Mouse (Mus musculus): ENCODE results near the gene Uqcrh. TPM values are rescaled to one million over a fixed set of nuclear protein-coding genes. Genes with fewer than 3 reads are reported as not detected.

Gene Uqcrh
- 423 and 473 TPM in 2 replicates for polyA plus RNA-seq (2015; fragmentation: Nextera tagmentation; extraction: Ambion mirVana)

DNA sequence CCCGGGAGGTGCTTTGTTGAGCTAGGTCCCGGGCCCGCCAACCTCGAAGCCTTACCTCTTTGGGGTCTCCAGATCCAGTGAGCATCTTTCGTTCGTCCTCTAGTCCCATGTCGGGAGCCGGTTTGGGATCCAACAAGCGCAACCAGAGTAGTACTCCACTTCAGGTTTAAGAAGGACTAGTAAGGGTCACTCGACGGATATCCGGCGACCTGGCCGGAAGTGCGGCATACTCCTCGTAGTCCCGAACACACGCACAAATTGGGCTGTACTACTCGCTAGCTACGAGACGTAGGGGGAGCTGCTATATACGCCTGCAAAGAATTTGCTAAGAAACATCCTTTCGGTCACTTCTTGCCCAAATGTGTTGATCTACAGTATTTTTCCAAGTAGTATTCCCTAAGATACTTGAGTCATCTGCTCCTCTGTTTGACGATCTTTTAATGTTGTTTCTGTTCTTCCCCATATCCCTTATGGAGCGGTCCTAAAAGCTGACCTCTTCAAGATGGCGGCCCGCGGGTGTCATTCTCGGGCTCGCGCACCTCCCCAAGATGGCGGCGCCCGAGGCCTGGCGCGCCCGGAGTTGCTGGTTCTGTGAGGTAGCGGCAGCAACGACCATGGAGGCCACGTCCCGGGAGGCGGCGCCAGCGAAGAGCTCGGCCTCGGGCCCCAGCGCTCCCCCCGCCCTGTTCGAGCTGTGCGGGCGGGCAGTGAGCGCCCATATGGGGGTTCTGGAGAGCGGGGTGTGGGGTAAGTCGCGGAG lies at the start of gene Uqcrh, which contains the start of gene Lrrc41:
Uqcrh (minus strand) TSS at position 211 of the 760 bp plus-strand sequence.
Lrrc41 (plus strand) TSS at position 409 of the 760 bp plus-strand sequence.
- Histone ChIP-seq H3K36me3 (peaks cover 7% of the 10 kb centered on the region; the same call in 1 of the 2 replicates), H3K4me3 (peak within 1 kb of the TSS; percentile 96), H3K9ac (replicated peaks) (peak within 1 kb of the TSS; percentile 98), H3K27me3 (no peaks in the 10 kb centered on the region), H3K4me1 (peaks cover 35% of the 10 kb centered on the region), H3K27ac (replicated peaks) (peak within 1 kb of the TSS; percentile 96), H3K4me2 (replicated peaks) (peak within 1 kb of the TSS; percentile 74), H3K9me3 (no peaks in the 10 kb centered on the region)
- under 1% methylated on average over 54 of the region's 55 CpGs for WGBS
- ATAC-seq (replicated peaks), result peak; percentile 94

- Histone ChIP-seq H3K27me3 (no peaks in the 10 kb centered on the region), H3K4me2 (replicated peaks) (peak within 1 kb of the TSS; percentile 59), H3K27ac (replicated peaks) (peak within 1 kb of the TSS; percentile 76), H3K36me3 (0 out of 2 replicates have a peak, but pooled peaks cover under 1% of the 10 kb centered on the region), H3K4me1 (peaks cover 24% of the 10 kb centered on the region), H3K9me3 (no peaks in the 10 kb centered on the region), H3K9ac (replicated peaks) (peak within 1 kb of the TSS; percentile 60), H3K4me3 (peak within 1 kb of the TSS; percentile 71)
- WGBS, result 2% methylated on average over 24 of the region's 24 CpGs
- ATAC-seq (replicated peaks), result peak; percentile 98
Observed at GRCm38 (mm10) chr4:116123602-116124519, 49.0 kb upstream of the Uqcrh start, which contains the start of the genes Rad54l and Pomgnt1. TSS of gene Rad54l (minus strand) at chr4:116123690. TSS of gene Pomgnt1 (plus strand) at chr4:116123840.

DNA sequence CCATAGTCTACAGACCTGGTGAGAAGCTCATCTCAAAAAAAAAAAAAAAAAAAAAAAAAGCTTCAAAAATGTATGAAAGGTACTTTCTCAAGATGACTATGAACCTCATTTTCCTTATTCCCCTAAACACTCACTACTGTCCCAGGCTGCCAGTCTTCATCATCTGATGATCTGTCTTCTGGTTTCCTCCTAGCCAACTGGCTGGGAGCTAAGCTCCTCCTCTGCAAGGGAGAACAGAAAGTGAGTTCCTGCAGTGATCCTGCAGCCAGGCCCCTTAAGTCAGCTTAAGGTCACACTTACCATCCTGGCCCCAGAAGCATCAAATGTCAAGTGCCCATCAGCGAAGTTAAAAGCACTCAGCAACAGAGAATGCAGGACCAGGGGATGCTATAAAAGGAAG lies 47.9 kb upstream of the Uqcrh start:
- Histone ChIP-seq H3K9me3 (no peaks in the 10 kb centered on the region), H3K27ac (replicated peaks) (no peak overlapping the region), H3K4me1 (peaks cover 24% of the 10 kb centered on the region), H3K4me3 (peak overlapping the region; percentile 71), H3K9ac (replicated peaks) (peak overlapping the region; percentile 60), H3K27me3 (no peaks in the 10 kb centered on the region), H3K4me2 (replicated peaks) (peak overlapping the region; percentile 59), H3K36me3 (0 out of 2 replicates have a peak, but pooled peaks cover 3% of the 10 kb centered on the region)
- no peak for ATAC-seq (replicated peaks)
- WGBS, result 3% methylated on average over 1 of the region's 1 CpGs

GRCm38 (mm10) chr4:116111486-116111885 lies 36.6 kb upstream of the Uqcrh start:
- no peak overlapping the region for H3K4me2 ChIP-seq (replicated peaks)
- no peak overlapping the region for H3K4me3 ChIP-seq
- WGBS, result 38% methylated on average over 2 of the region's 2 CpGs
- no peak overlapping the region for H3K27ac ChIP-seq (replicated peaks)
- H3K9ac ChIP-seq (replicated peaks), result no peak overlapping the region
- H3K36me3 ChIP-seq, result 0 out of 2 replicates have a peak, but pooled peaks cover 5% of the 10 kb centered on the region
- ATAC-seq (replicated peaks), result no peak
- H3K27me3 ChIP-seq, result no peaks in the 10 kb centered on the region
- H3K9me3 ChIP-seq, result no peaks in the 10 kb centered on the region
- H3K4me1 ChIP-seq, result no peaks in the 10 kb centered on the region

GRCm38 (mm10) chr4:116110695-116111094 lies 35.8 kb upstream of the Uqcrh start:
- Histone ChIP-seq H3K9me3 (no peaks in the 10 kb centered on the region), H3K4me1 (no peaks in the 10 kb centered on the region), H3K9ac (replicated peaks) (no peak overlapping the region), H3K4me2 (replicated peaks) (no peak overlapping the region), H3K4me3 (no peak overlapping the region), H3K27me3 (no peaks in the 10 kb centered on the region), H3K36me3 (0 out of 2 replicates have a peak, but pooled peaks cover 5% of the 10 kb centered on the region), H3K27ac (replicated peaks) (no peak overlapping the region)
- 97% methylated on average over 6 of the region's 6 CpGs for WGBS
- no peak for ATAC-seq (replicated peaks)

- Histone ChIP-seq H3K36me3 (peaks cover 15% of the 10 kb centered on the region), H3K9ac (replicated peaks) (no peak overlapping the region), H3K4me2 (replicated peaks) (no peak overlapping the region), H3K4me1 (no peaks in the 10 kb centered on the region), H3K9me3 (no peaks in the 10 kb centered on the region), H3K4me3 (no peak overlapping the region), H3K27ac (replicated peaks) (no peak overlapping the region), H3K27me3 (no peaks in the 10 kb centered on the region)
- ATAC-seq (replicated peaks), result no peak
- WGBS, result 98% methylated on average over 5 of the region's 5 CpGs
Observed at GRCm38 (mm10) chr4:116105278-116105677, 30.4 kb upstream of the Uqcrh start.

- Histone ChIP-seq H3K9ac (replicated peaks) (no peak overlapping the region), H3K4me2 (replicated peaks) (no peak overlapping the region), H3K36me3 (peaks cover 54% of the 10 kb centered on the region), H3K27me3 (no peaks in the 10 kb centered on the region), H3K4me3 (no peak overlapping the region), H3K4me1 (no peaks in the 10 kb centered on the region), H3K9me3 (no peaks in the 10 kb centered on the region), H3K27ac (replicated peaks) (no peak overlapping the region)
- WGBS, result 93% methylated on average over 7 of the region's 7 CpGs
- ATAC-seq (replicated peaks), result no peak
Observed at GRCm38 (mm10) chr4:116100959-116101358, 26.1 kb upstream of the Uqcrh start.

DNA sequence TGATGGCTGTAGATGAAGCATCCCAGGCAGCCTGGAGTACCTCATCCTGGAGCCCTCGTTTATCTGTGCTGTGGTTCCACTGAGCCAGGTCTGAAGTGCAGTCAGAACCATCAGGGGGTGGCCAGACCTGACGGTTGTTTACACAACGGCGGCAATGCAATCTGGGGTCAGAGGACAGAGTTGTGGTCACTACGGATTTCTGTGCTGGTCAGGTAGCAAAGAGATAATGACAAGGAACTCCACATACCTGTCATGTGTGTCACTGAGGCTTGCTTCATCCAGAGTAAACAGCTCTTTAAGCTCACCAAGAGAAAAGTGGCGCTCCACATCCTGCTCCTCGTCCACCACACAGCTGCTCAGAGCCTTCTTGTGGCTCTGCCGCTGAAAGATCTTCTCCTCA lies 22.3 kb upstream of the Uqcrh start:
- no peak for ATAC-seq (replicated peaks)
- H3K9ac ChIP-seq (replicated peaks), result no peak overlapping the region
- WGBS, result 93% methylated on average over 8 of the region's 8 CpGs
- H3K27ac ChIP-seq (replicated peaks), result no peak overlapping the region
- peaks cover 90% of the 10 kb centered on the region for H3K36me3 ChIP-seq
- no peak overlapping the region for H3K4me3 ChIP-seq
- no peaks in the 10 kb centered on the region for H3K9me3 ChIP-seq
- H3K27me3 ChIP-seq, result no peaks in the 10 kb centered on the region
- no peak overlapping the region for H3K4me2 ChIP-seq (replicated peaks)
- H3K4me1 ChIP-seq, result no peaks in the 10 kb centered on the region

DNA sequence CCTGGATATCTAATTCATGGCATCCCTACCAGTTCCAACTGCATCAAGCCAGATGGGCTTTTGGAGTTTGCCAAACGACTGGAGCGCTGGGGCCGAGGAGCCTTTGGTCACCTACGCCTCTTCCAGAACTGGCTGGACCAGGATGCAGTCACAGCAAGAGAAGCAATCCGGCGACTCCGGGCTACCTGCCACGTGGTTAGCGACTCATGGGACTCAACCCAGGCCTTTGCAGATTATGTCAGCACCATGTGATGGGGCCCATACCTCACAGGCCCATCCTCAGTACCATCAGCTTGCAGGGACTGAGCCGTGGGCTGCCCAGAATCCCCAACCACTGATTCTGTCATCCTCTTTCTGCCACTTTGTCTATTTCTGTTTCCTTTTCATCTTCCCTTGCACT lies 21.4 kb upstream of the Uqcrh start:
- WGBS, result 93% methylated on average over 10 of the region's 10 CpGs
- Histone ChIP-seq H3K4me1 (no peaks in the 10 kb centered on the region), H3K36me3 (peaks cover 96% of the 10 kb centered on the region), H3K9ac (replicated peaks) (no peak overlapping the region), H3K27ac (replicated peaks) (no peak overlapping the region), H3K4me3 (no peak overlapping the region), H3K4me2 (replicated peaks) (no peak overlapping the region), H3K9me3 (no peaks in the 10 kb centered on the region), H3K27me3 (no peaks in the 10 kb centered on the region)
- ATAC-seq (replicated peaks), result no peak

- no peak overlapping the region for H3K4me2 ChIP-seq (replicated peaks)
- no peak for ATAC-seq (replicated peaks)
- 88% methylated on average over 23 of the region's 23 CpGs for WGBS
- H3K4me3 ChIP-seq, result no peak overlapping the region
- no peaks in the 10 kb centered on the region for H3K9me3 ChIP-seq
- H3K9ac ChIP-seq (replicated peaks), result no peak overlapping the region
- no peaks in the 10 kb centered on the region for H3K4me1 ChIP-seq
- peaks cover 85% of the 10 kb centered on the region for H3K36me3 ChIP-seq
- H3K27me3 ChIP-seq, result no peaks in the 10 kb centered on the region
- H3K27ac ChIP-seq (replicated peaks), result no peak overlapping the region
Observed at GRCm38 (mm10) chr4:116088510-116089249, 13.8 kb upstream of the Uqcrh start.

- 65% methylated on average over 3 of the region's 3 CpGs for WGBS
Observed at GRCm38 (mm10) chr4:116077240-116078095, 2.6 kb upstream of the Uqcrh start.

More at GRCm38 (mm10) chr4:116077240-116078095, 2.6 kb upstream of the Uqcrh start:
- H3K27ac ChIP-seq (replicated peaks), result no peak overlapping the region
- no peaks in the 10 kb centered on the region for H3K27me3 ChIP-seq
- H3K9ac ChIP-seq (replicated peaks), result peak overlapping the region; percentile 98
- ATAC-seq (replicated peaks), result no peak
- H3K36me3 ChIP-seq, result peaks cover 29% of the 10 kb centered on the region
- peak overlapping the region; percentile 74 for H3K4me2 ChIP-seq (replicated peaks)
- peak overlapping the region; percentile 96 for H3K4me3 ChIP-seq
- peaks cover 35% of the 10 kb centered on the region for H3K4me1 ChIP-seq
- H3K9me3 ChIP-seq, result no peaks in the 10 kb centered on the region
